Mouse (Mus musculus): ENCODE data around the gene Fos. TPM values are rescaled to one million over a fixed set of nuclear protein-coding genes. Genes with fewer than 3 reads are reported as not detected.

The Fos gene
- total RNA-seq, 2 experiments from 2014 or later, result 6.5 to 69.9 TPM

- DNase-seq (ENCODE audit: low spot score), result no peak
Measured at GRCm38 (mm10) chr12:85461913-85462663, 11.6 kb upstream of the Fos start.

GRCm38 (mm10) chr12:85462802-85463201 is 10.9 kb upstream of the Fos start:
- no peak for DNase-seq (ENCODE audit: low spot score)

DNA sequence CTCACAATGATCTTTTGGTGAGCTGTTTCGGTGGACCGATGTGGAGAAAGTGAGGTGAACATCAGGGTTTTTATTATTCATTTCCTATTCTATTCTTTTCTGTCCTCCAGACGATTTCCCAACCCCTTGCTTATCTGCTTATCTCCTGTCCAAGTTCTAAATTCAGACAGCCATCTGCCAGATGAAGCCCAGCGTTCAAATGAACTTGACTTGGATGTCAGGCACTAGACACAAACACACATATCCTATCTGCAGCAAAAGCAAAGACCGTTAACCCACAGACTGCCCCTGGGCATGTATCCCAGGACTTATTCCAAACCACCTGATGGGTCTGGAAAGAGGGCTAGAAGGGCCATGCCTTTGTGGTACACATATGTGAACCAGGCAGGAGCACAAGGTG is 9.3 kb upstream of the Fos start:
- DNase-seq (ENCODE audit: low spot score), result no peak

DNA sequence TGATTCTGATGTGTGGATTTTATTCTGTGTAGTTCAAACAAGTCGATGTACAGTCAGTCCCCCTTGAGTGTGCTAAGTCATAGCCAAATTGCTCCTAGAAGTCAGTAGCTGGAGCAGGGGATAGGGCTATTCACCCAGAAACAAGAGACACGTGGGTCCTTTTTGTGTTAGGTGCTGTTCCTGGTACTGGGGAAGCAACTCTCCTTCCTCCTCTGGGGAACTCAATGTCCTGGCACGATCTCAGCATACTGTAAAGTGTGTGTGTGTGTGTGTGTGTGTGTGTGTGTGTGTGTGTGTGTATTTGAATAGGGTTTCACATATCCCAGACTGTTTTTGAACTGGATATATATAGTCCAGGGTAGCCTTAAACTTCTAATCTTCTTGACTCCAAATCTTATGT is 8.8 kb upstream of the Fos start:
- no peak for DNase-seq (ENCODE audit: low spot score)

- no peak for DNase-seq (ENCODE audit: low spot score)
Measured at GRCm38 (mm10) chr12:85467854-85468253, 5.8 kb upstream of the Fos start.

GRCm38 (mm10) chr12:85468666-85469065 is 5.0 kb upstream of the Fos start:
- DNase-seq (ENCODE audit: low spot score), result no peak

DNA sequence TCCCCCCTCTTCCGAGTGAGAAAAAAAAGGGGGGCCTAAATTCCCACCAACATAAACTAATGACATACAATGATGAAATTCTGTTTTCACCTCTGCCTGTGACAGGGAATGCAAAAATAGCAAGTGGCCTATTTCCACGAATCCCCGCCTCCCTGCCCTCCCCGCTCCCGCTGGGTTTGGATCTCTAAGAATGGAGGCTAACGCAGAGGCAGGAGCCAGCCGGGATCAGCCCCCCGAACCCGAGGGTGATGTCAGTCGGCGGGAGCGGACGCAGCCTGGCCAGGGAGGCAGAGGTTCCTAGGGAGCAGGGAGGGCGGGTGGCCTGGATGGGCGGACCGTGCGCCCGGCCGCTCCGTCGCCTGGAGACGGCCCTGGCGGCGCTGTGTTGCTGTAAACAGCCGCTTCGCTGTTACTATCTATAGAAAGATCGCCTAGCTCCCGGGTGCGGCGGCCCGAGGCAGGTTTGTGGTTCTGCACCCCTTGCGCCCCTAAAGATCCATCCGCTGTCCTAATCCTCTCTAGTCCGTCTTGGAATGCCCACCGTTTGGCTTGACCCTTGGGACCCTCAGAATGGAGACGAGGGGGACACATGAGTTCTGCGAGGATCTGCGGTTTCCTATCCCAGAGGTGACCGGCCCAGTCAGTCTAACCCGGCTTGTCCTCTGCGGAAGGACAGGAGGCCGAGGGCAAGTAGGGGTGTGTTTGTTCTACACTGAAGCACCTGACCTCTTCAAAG is 1.6 kb upstream of the Fos start:
- peak; percentile 90 for DNase-seq (ENCODE audit: low spot score)

- DNase-seq (ENCODE audit: low spot score), result no peak
Measured at GRCm38 (mm10) chr12:85472656-85473410, 857 bp upstream of the Fos start.

GRCm38 (mm10) chr12:85474298-85475231 is 875 bp downstream of the Fos start:
- DNase-seq (ENCODE audit: low spot score), result peak; percentile 69

- no peak for DNase-seq (ENCODE audit: low spot score)
Measured at GRCm38 (mm10) chr12:85475232-85475919, 1.7 kb downstream of the Fos start.

DNA sequence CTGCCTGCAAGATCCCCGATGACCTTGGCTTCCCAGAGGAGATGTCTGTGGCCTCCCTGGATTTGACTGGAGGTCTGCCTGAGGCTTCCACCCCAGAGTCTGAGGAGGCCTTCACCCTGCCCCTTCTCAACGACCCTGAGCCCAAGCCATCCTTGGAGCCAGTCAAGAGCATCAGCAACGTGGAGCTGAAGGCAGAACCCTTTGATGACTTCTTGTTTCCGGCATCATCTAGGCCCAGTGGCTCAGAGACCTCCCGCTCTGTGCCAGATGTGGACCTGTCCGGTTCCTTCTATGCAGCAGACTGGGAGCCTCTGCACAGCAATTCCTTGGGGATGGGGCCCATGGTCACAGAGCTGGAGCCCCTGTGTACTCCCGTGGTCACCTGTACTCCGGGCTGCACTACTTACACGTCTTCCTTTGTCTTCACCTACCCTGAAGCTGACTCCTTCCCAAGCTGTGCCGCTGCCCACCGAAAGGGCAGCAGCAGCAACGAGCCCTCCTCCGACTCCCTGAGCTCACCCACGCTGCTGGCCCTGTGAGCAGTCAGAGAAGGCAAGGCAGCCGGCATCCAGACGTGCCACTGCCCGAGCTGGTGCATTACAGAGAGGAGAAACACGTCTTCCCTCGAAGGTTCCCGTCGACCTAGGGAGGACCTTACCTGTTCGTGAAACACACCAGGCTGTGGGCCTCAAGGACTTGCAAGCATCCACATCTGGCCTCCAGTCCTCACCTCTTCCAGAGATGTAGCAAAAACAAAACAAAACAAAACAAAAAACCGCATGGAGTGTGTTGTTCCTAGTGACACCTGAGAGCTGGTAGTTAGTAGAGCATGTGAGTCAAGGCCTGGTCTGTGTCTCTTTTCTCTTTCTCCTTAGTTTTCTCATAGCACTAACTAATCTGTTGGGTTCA is 2.5 kb downstream of the Fos start:
- no peak for DNase-seq (ENCODE audit: low spot score)

DNA sequence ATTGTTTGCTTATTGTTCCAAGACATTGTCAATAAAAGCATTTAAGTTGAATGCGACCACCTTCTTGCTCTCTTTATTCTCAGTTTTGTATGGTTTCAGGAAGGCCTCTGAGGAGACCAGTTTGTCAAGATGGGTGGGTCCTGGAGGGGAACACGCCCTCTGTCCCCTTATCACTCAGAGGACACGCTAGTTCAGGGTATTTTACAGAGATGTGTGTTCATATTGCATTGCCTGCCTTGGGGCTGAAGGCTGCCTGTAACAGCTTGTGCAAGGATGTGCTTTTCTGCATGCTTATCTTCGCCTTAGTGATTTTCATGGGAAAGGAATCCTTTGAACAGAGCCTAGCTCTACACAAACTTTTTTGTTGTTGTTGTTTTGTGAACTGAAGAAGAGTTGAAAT is 3.5 kb downstream of the Fos start:
- DNase-seq (ENCODE audit: low spot score), result no peak

GRCm38 (mm10) chr12:85477804-85478203 is 4.1 kb downstream of the Fos start:
- no peak for DNase-seq (ENCODE audit: low spot score)

DNA sequence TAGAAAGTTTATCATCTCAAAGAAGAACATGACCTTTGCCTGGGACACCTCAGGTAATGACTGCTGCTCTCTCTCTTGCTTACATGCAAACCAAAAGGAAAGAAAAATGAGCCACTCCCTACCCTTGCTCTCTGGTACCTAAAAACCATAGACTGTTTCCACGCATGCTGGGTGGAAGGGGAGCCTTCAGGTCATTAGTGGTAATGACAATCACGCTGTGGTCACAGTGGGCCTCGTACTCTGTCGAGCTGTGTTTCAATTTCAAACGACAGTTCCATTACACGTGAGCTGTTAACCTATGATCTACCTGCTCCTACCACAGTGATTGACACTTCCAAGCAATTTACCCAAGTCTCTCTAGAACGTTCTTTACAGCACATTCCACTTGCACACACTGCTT is 5.0 kb downstream of the Fos start:
- DNase-seq (ENCODE audit: low spot score), result no peak

DNA sequence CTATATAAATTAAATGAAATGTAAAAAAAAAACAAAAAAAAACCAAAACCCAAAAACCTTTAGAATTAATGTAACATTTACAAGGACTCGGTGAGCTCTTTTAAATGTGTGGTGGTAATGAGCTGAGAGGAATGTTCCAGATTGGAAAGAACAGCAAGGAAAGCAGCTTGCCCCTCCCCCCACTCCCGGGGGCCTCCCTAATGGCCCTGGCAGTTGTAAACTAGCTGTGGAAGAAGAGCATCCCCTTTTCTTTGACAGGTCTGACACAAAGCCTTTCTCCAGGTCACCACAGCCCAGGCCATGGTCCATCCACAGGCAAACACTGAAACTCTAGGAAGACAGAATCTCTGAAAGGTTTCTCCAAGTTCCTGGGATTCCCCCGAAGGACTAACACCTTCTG is 5.5 kb downstream of the Fos start:
- no peak for DNase-seq (ENCODE audit: low spot score)

DNA sequence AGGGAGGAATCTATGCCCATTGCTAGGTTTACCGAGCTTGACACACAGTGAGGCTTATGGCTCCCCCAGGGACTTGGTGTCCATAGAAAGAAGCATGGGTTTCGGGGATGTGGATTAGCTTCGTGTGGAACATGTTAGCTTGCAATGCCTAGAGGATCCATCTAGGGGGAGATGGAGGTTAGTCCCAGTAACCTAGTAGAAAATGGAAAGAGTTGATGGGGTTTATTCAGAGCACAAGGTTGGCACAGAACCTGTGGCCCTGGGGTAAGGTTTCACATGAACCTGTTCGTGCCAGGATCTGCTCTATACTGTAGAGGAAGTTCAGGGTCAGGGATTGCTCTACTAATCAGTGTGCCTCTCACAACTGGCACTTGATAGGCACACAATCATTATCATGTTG is 9.5 kb downstream of the Fos start:
- no peak for DNase-seq (ENCODE audit: low spot score)

- DNase-seq (ENCODE audit: low spot score), result no peak
Measured at GRCm38 (mm10) chr12:85484655-85485054, 11.0 kb downstream of the Fos start.

DNA sequence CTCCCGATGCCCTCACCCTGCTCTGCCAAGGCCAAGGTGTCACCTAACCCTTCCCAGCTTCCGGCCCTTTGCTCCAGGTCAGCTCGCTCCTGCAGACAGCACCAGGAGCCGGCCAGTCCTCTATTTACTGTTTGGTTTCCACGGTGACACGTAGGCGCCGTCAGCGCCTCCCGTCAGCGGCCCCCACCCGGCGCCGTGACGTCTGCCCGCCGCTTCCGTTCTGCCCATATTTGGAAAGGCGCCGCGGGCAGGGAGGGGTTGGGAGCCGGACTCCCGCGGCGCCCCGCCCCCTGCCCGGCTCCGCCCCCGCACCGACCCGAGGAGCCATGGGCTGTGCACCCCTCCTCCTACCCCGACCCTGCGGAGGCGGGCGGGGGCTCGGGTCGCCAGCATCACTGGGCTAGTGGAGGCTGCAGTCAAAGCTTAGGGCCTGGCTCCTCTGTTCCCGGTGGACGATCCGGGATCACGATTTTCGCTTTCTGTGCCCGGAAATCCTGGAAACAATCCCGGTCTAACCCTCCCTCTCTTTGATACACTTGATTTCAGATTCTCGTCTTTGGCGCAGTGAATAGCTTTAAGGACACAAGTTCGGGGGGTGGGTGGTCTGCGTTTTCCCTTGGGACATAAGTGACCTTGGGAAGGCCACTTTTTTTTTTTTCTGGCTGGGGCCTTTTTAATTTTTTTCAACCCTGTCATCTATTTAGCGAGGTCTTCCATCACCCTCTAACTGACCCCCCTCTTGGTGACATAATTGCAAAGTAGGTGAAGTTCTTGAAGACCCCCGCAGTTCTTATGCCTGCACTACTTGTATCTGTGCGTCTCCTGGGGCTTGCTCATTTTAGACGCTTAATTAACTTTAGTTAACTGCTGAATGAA is 12.4 kb downstream of the Fos start:
- DNase-seq (ENCODE audit: low spot score), result peak; percentile 97

GRCm38 (mm10) chr12:85486766-85487069 is 13.0 kb downstream of the Fos start:
- no peak for DNase-seq (ENCODE audit: low spot score)
